Mouse (Mus musculus): ENCODE measurements around the gene Olfr884. TPM values are rescaled to one million over a fixed set of nuclear protein-coding genes. Genes with fewer than 3 reads are reported as not detected.

Olfr884 gene
- not detected in 2 replicates for total RNA-seq (2021)
- long read RNA-seq = 0 reads

- DNase-seq = no peak
Observed at GRCm38 (mm10) chr9:38046255-38046654, at the start of gene Olfr884. TSS of gene Olfr884 (plus strand) at chr9:38046555.

DNA sequence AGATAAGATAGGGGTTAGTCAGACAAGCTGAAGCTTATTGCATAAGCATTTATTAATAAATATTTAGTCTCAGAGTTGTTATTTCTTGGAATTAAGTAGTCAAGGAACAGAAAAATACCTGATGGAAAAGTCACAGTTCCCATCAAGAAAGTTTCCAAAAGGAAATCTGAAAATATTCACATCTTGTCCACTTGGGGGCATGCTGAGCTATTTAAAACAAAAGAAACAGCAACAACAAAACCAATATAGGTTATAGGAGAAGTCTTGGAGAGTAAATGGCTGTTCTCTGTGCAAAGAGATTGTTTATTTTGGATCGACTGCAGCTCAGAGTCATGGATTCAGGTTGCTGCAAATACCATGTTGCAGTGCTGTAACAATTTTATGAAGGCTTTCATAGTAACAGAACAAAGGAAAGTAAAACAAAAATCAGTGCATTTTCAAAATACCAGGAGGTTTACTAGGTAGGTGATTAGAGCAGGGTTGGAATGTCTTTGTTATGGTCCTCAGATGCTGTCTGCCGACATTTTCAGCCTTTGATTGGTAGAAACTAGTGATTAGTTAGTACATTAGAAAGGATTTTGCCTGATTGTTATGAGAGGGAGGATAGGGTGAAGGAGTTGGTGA, 47.7 kb upstream of the Olfr884 start:
- no peak for DNase-seq

DNA sequence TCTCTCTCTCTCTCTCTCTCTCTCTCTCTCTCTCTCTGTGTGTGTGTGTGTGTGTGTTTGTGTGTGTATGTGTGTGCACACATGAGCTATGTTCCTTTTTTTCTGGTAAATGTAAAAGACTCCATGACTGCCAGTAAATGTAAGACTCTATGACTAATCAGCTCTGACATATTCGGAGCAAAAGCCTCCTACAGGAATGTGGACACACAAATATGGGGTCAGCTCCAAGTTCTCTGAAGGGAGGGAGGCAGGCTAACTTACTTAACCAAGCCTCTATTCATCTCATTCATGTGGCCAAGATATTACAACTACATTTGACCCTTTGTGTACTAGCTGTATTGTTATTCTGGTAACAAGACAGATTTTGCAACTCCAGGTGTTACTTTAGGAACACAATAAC, 46.3 kb upstream of the Olfr884 start:
- DNase-seq = no peak

GRCm38 (mm10) chr9:38025508-38025907, 20.8 kb upstream of the Olfr884 start, which contains the start of gene Olfr883:
TSS of gene Olfr883 (plus strand) at chr9:38025808.
- no peak for DNase-seq

DNA sequence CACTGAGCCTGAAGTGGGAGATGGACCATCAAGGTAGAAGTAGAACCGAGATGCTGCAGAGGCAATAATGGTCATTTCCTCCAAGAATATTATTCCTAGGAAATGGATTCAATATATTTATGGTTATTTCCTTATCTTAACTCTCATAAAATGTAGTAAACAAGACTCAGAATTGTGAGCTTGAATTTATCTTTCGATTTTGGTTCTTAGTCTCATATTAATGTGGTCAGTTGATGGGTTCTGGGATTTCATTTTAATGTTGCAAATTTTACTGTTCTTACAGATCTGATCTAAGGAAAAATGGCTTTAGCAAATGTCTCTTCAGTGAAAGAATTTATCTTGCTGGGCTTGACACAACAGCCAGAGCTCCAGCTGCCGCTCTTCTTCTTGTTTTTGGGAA, 14.7 kb downstream of the Olfr884 start, which contains the start of gene Olfr885:
Gene Olfr885 (plus strand): TSS at position 301 of the 400 bp plus-strand sequence.
- no peak for DNase-seq

DNA sequence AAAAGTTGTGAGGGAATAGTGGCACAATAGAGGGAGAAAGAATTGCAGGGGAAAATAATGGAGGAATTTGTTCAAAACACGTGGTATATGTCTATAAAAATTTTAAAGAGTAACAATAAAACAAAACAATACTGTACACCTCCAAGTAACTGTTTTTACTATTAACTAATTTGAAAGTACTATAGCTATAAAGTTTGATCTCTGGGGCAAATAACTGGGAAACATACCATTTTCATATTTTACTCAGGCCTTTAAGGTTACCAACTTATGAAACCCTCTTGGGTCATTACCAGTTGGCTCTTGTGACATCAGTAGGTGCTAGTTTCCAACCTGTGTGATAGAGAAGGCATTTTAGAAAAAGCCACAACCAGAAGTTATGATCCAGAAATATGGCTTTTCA, 37.4 kb downstream of the Olfr884 start, which contains the start of gene Olfr887:
Gene Olfr887 (plus strand): TSS at position 301 of the 400 bp plus-strand sequence.
- no peak for DNase-seq

Other genes with a start within 250 kb of the Olfr884 start
- gene Olfr876, start 243.5 kb upstream of the Olfr884 start, total RNA-seq (2021) = not detected in 2 replicates
- 1.5 TPM in 2 replicates for gene Olfr877, start 192.3 kb upstream of the Olfr884 start, total RNA-seq (2021)
- not detected in 2 replicates for gene Olfr145, start 149.8 kb upstream of the Olfr884 start, total RNA-seq (2021)
- gene Olfr878, start 128.7 kb upstream of the Olfr884 start, total RNA-seq (2021) = not detected in 2 replicates
- gene Olfr881, start 54.7 kb upstream of the Olfr884 start, total RNA-seq (2021) = not detected in 2 replicates
- not detected in 2 replicates for gene Olfr883, start 20.7 kb upstream of the Olfr884 start, total RNA-seq (2021)
- gene Olfr885, start 14.8 kb downstream of the Olfr884 start, total RNA-seq (2021) = not detected in 2 replicates
- gene Olfr887, start 37.5 kb downstream of the Olfr884 start, total RNA-seq (2021) = not detected in 2 replicates
- gene Olfr888, start 61.6 kb downstream of the Olfr884 start, total RNA-seq (2021) = not detected in 2 replicates
- 0.12 TPM in 1 of 2 replicates, not detected in the other for gene Olfr889, start 68.6 kb downstream of the Olfr884 start, total RNA-seq (2021)
- not detected in 2 replicates for gene Olfr890, start 96.0 kb downstream of the Olfr884 start, total RNA-seq (2021)
- gene Olfr891, start 134.3 kb downstream of the Olfr884 start, total RNA-seq (2021) = not detected in 2 replicates
- not detected in 2 replicates for gene Olfr893, start 161.8 kb downstream of the Olfr884 start, total RNA-seq (2021)
- gene Olfr894, start 171.5 kb downstream of the Olfr884 start, total RNA-seq (2021) = not detected in 2 replicates
- not detected in 2 replicates for gene Olfr143, start 206.2 kb downstream of the Olfr884 start, total RNA-seq (2021)
- gene Olfr895, start 221.3 kb downstream of the Olfr884 start, total RNA-seq (2021) = not detected in 2 replicates
- not detected in 2 replicates for gene Olfr896-ps1, start 244.6 kb downstream of the Olfr884 start, total RNA-seq (2021)